Mouse (Mus musculus) lung, postnatal 0 days (tissue): ENCODE measurements around the gene Spsb4.

ENCODE experiments used
- CTCF ChIP-seq: IDR thresholded peaks from 2 replicates; pipeline ENCODE4 v1.5.1; 2016; ENCODE audit warnings: antibody characterized with exemption, mild to moderate bottlenecking
- EP300 ChIP-seq: IDR thresholded peaks from 2 replicates; pipeline ENCODE4 v1.6.1; 2016; ENCODE audit warnings: antibody characterized with exemption, mild to moderate bottlenecking, control low read depth

DNA sequence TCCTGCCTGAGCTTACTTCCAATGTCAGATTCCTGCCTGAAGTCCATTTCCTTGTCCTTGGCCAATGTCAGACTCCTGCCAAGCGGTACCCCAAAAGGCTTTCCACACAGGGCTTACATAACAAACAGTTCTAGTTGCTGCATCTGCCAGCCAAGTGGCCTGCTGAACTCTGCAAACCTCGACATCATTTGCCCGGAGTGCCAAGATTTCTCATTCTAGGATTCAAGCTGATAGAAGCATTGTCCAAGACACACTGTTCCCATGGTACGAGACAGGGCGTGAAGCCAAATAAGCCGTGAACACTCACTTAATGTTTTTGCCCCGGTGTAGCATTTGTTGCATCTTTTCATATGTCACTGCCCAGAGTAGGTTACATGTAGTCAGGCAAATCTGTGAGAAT lies 18.0 kb upstream of the Spsb4 start:
- no peak for TF ChIP-seq CTCF
- TF ChIP-seq EP300 = no peak
